Mouse (Mus musculus): Measurements from ENCODE around the gene Prkar1a. TPM values are rescaled to one million over a fixed set of nuclear protein-coding genes. Genes with fewer than 3 reads are reported as not detected.

The Prkar1a gene
- 273 and 367 TPM in 2 replicates for polyA plus RNA-seq (2014; fragmentation: Nextera tagmentation; extraction: Ambion mirVana)

- Histone ChIP-seq H3K4me1 (ENCODE audit: control insufficient read depth, insufficient read depth, low read length) (peaks cover 22% of the 10 kb centered on the region), H3K36me3 (ENCODE audit: control insufficient read depth, insufficient read depth, low read length) (peaks cover 10% of the 10 kb centered on the region; the same call in 1 of the 2 replicates), H3K4me3 (ENCODE audit: low read length) (peak within 1 kb of the TSS; percentile 69), H3K27me3 (ENCODE audit: control insufficient read depth, insufficient read depth, low read length) (no peaks in the 10 kb centered on the region), H3K27ac (ENCODE audit: low read depth, low read length) (peak within 1 kb of the TSS; percentile 97; the same call in 1 of the 2 replicates), H3K9ac (ENCODE audit: low read depth, low read length) (peak within 1 kb of the TSS; percentile 97), H3K4me2 (replicated peaks; ENCODE audit: low read depth, low read length) (peak within 1 kb of the TSS; percentile 84), H3K9me3 (ENCODE audit: control insufficient read depth, low read length) (no peaks in the 10 kb centered on the region)
- 27% methylated on average over 8 of the region's 8 CpGs for WGBS
- no peak for ATAC-seq (ENCODE audit: low FRiP score, low TSS enrichment)
These were observed at the start of gene Prkar1a for GRCm38 (mm10) chr11:109649206-109649605. Gene Prkar1a, plus strand, starts transcription at chr11:109649405.

- Histone ChIP-seq H3K27ac (ENCODE audit: low read depth, low read length) (no peak overlapping the region), H3K4me3 (ENCODE audit: low read length) (no peak overlapping the region), H3K4me2 (replicated peaks; ENCODE audit: low read depth, low read length) (no peak overlapping the region), H3K9me3 (ENCODE audit: control insufficient read depth, low read length) (no peaks in the 10 kb centered on the region), H3K36me3 (ENCODE audit: control insufficient read depth, insufficient read depth, low read length) (peaks cover 3% of the 10 kb centered on the region; the same call in 1 of the 2 replicates), H3K4me1 (ENCODE audit: control insufficient read depth, insufficient read depth, low read length) (peaks cover 16% of the 10 kb centered on the region), H3K9ac (ENCODE audit: low read depth, low read length) (no peak overlapping the region), H3K27me3 (ENCODE audit: control insufficient read depth, insufficient read depth, low read length) (no peaks in the 10 kb centered on the region)
- WGBS: 91% methylated on average over 6 of the region's 6 CpGs
- ATAC-seq (ENCODE audit: low FRiP score, low TSS enrichment): no peak
These were observed 41.6 kb upstream of the Prkar1a start for GRCm38 (mm10) chr11:109607600-109607999.

GRCm38 (mm10) chr11:109608976-109609625 lies 40.1 kb upstream of the Prkar1a start:
- no peak for ATAC-seq (ENCODE audit: low FRiP score, low TSS enrichment)
- Histone ChIP-seq H3K27ac (ENCODE audit: low read depth, low read length) (no peak overlapping the region), H3K36me3 (ENCODE audit: control insufficient read depth, insufficient read depth, low read length) (no peaks in the 10 kb centered on the region), H3K9me3 (ENCODE audit: control insufficient read depth, low read length) (no peaks in the 10 kb centered on the region), H3K27me3 (ENCODE audit: control insufficient read depth, insufficient read depth, low read length) (no peaks in the 10 kb centered on the region), H3K9ac (ENCODE audit: low read depth, low read length) (no peak overlapping the region), H3K4me2 (replicated peaks; ENCODE audit: low read depth, low read length) (no peak overlapping the region), H3K4me3 (ENCODE audit: low read length) (no peak overlapping the region), H3K4me1 (ENCODE audit: control insufficient read depth, insufficient read depth, low read length) (peaks cover 16% of the 10 kb centered on the region)
- 29% methylated on average over 6 of the region's 6 CpGs for WGBS

GRCm38 (mm10) chr11:109610046-109610794 lies 39.0 kb upstream of the Prkar1a start:
- H3K9ac ChIP-seq (ENCODE audit: low read depth, low read length): peak overlapping the region; percentile 81
- WGBS: 17% methylated on average over 9 of the region's 9 CpGs
- ATAC-seq (ENCODE audit: low FRiP score, low TSS enrichment): no peak
- peak overlapping the region; percentile 76 for H3K4me3 ChIP-seq (ENCODE audit: low read length)
- no peaks in the 10 kb centered on the region for H3K36me3 ChIP-seq (ENCODE audit: control insufficient read depth, insufficient read depth, low read length)
- no peaks in the 10 kb centered on the region for H3K9me3 ChIP-seq (ENCODE audit: control insufficient read depth, low read length)
- peak overlapping the region; percentile 79 for H3K4me2 ChIP-seq (replicated peaks; ENCODE audit: low read depth, low read length)
- H3K27me3 ChIP-seq (ENCODE audit: control insufficient read depth, insufficient read depth, low read length): no peaks in the 10 kb centered on the region
- H3K4me1 ChIP-seq (ENCODE audit: control insufficient read depth, insufficient read depth, low read length): peaks cover 16% of the 10 kb centered on the region
- no peak overlapping the region; the same call in 1 of the 2 replicates for H3K27ac ChIP-seq (ENCODE audit: low read depth, low read length)

GRCm38 (mm10) chr11:109610795-109611302 lies 38.4 kb upstream of the Prkar1a start:
- H3K9me3 ChIP-seq (ENCODE audit: control insufficient read depth, low read length): no peaks in the 10 kb centered on the region
- no peaks in the 10 kb centered on the region for H3K36me3 ChIP-seq (ENCODE audit: control insufficient read depth, insufficient read depth, low read length)
- peak overlapping the region; percentile 73 for H3K27ac ChIP-seq (ENCODE audit: low read depth, low read length)
- H3K4me3 ChIP-seq (ENCODE audit: low read length): peak overlapping the region; percentile 76
- H3K27me3 ChIP-seq (ENCODE audit: control insufficient read depth, insufficient read depth, low read length): no peaks in the 10 kb centered on the region
- H3K9ac ChIP-seq (ENCODE audit: low read depth, low read length): peak overlapping the region; percentile 81
- peaks cover 16% of the 10 kb centered on the region for H3K4me1 ChIP-seq (ENCODE audit: control insufficient read depth, insufficient read depth, low read length)
- WGBS: 0% methylated on average over 26 of the region's 26 CpGs
- no peak for ATAC-seq (ENCODE audit: low FRiP score, low TSS enrichment)
- H3K4me2 ChIP-seq (replicated peaks; ENCODE audit: low read depth, low read length): peak overlapping the region; percentile 79

- H3K36me3 ChIP-seq (ENCODE audit: control insufficient read depth, insufficient read depth, low read length): no peaks in the 10 kb centered on the region
- under 1% methylated on average over 57 of the region's 58 CpGs for WGBS
- H3K4me3 ChIP-seq (ENCODE audit: low read length): peak within 1 kb of the TSS; percentile 76
- H3K9ac ChIP-seq (ENCODE audit: low read depth, low read length): peak within 1 kb of the TSS; percentile 81
- H3K27me3 ChIP-seq (ENCODE audit: control insufficient read depth, insufficient read depth, low read length): no peaks in the 10 kb centered on the region
- peak within 1 kb of the TSS; percentile 79 for H3K4me2 ChIP-seq (replicated peaks; ENCODE audit: low read depth, low read length)
- peaks cover 16% of the 10 kb centered on the region for H3K4me1 ChIP-seq (ENCODE audit: control insufficient read depth, insufficient read depth, low read length)
- ATAC-seq (ENCODE audit: low FRiP score, low TSS enrichment): peak; percentile 97
- no peaks in the 10 kb centered on the region for H3K9me3 ChIP-seq (ENCODE audit: control insufficient read depth, low read length)
- peak within 1 kb of the TSS; percentile 73 for H3K27ac ChIP-seq (ENCODE audit: low read depth, low read length)
These were observed 37.7 kb upstream of the Prkar1a start, which contains the start of gene Wipi1 for GRCm38 (mm10) chr11:109611303-109612149. Gene Wipi1, minus strand, starts transcription at chr11:109611967.

- WGBS: 67% methylated on average over 7 of the region's 7 CpGs
- no peak for ATAC-seq (ENCODE audit: low FRiP score, low TSS enrichment)
- Histone ChIP-seq H3K27me3 (ENCODE audit: control insufficient read depth, insufficient read depth, low read length) (no peaks in the 10 kb centered on the region), H3K9me3 (ENCODE audit: control insufficient read depth, low read length) (no peaks in the 10 kb centered on the region), H3K4me1 (ENCODE audit: control insufficient read depth, insufficient read depth, low read length) (peaks cover 16% of the 10 kb centered on the region), H3K9ac (ENCODE audit: low read depth, low read length) (no peak overlapping the region), H3K36me3 (ENCODE audit: control insufficient read depth, insufficient read depth, low read length) (no peaks in the 10 kb centered on the region), H3K4me3 (ENCODE audit: low read length) (no peak overlapping the region), H3K4me2 (replicated peaks; ENCODE audit: low read depth, low read length) (no peak overlapping the region), H3K27ac (ENCODE audit: low read depth, low read length) (no peak overlapping the region)
These were observed 36.2 kb upstream of the Prkar1a start for GRCm38 (mm10) chr11:109612871-109613529.

- H3K9me3 ChIP-seq (ENCODE audit: control insufficient read depth, low read length): no peaks in the 10 kb centered on the region
- H3K9ac ChIP-seq (ENCODE audit: low read depth, low read length): no peak overlapping the region
- ATAC-seq (ENCODE audit: low FRiP score, low TSS enrichment): no peak
- H3K27me3 ChIP-seq (ENCODE audit: control insufficient read depth, insufficient read depth, low read length): no peaks in the 10 kb centered on the region
- H3K36me3 ChIP-seq (ENCODE audit: control insufficient read depth, insufficient read depth, low read length): no peaks in the 10 kb centered on the region
- no peak overlapping the region for H3K4me3 ChIP-seq (ENCODE audit: low read length)
- H3K4me2 ChIP-seq (replicated peaks; ENCODE audit: low read depth, low read length): no peak overlapping the region
- peaks cover 8% of the 10 kb centered on the region; the same call in 1 of the 2 replicates for H3K4me1 ChIP-seq (ENCODE audit: control insufficient read depth, insufficient read depth, low read length)
- no peak overlapping the region for H3K27ac ChIP-seq (ENCODE audit: low read depth, low read length)
- 73% methylated on average over 9 of the region's 9 CpGs for WGBS
These were observed 33.9 kb upstream of the Prkar1a start for GRCm38 (mm10) chr11:109615286-109615685.
